14 mouse cellular contexts compared by ENCODE assay signal in genomic region chr11:59636695-59637414, GRCm38 (mm10). TPM values are rescaled to one million over a fixed set of nuclear protein-coding genes. Genes with fewer than 3 reads are reported as not detected.
DNase-seq lines count a peak whose midpoint lies in the region; ATAC-seq lines count a peak whose summit lies in the region.
"Had no signal": no experiment of that assay in that cellular context is flagged by ENCODE, and none has a peak within 500 bp of the region (broad histone marks: within the 10 kb centered on the region; RNA-seq: fewer than 3 reads in every experiment).

No protein-coding gene starts in this region.

- ATAC-seq in activated CD4-positive, CD25-positive, alpha-beta regulatory T cell, adult 4 months = peak; percentile 10
- peak; percentile 95 for ATAC-seq in megakaryocyte, adult 5-6 weeks (ENCODE audit: poor library complexity, severe bottlenecking)
- no peak for ATAC-seq in neural tube, embryonic 15.5 days (ENCODE audit: low FRiP score)

- H3K4me1 ChIP-seq in neural tube, embryonic 15.5 days = no peaks in the 10 kb centered on the region

- peak; percentile 38 to 47 for DNase-seq in spleen, postnatal 36 days (ENCODE audit: low spot score in 2 of 2)
- DNase-seq in spleen, postnatal 10 days (ENCODE audit: low spot score in 2 of 2) = no peak
- no peak for DNase-seq in kidney, postnatal 4 days
- no peak for DNase-seq in layer of hippocampus, postnatal 36 days
- DNase-seq: kidney, adult 18-20 months; thymus, postnatal 4 days had no signal

- no peak overlapping the region for H3K4me3 ChIP-seq in neural tube, embryonic 15.5 days (replicated peaks)

- H3K4me2 ChIP-seq in neural tube, embryonic 15.5 days = no peak overlapping the region

- WGBS in neural tube, embryonic 15.5 days = 80% methylated on average over 7 of the region's 7 CpGs

- H3K9ac ChIP-seq in neural tube, embryonic 15.5 days (replicated peaks) = no peak overlapping the region

- H3K27me3 ChIP-seq in neural tube, embryonic 15.5 days (replicated peaks) = no peaks in the 10 kb centered on the region

- H3K36me3 ChIP-seq in neural tube, embryonic 15.5 days = no peaks in the 10 kb centered on the region

- H3K9me3 ChIP-seq in neural tube, embryonic 15.5 days (replicated peaks) = no peaks in the 10 kb centered on the region

- H3K27ac ChIP-seq in neural tube, embryonic 15.5 days (replicated peaks) = no peak overlapping the region

RNA-seq across cellular contexts. Expression of gene Mprip, which starts 24.2 kb away (rescaled TPM):
- polyA plus RNA-seq in activated CD4-positive, CD25-positive, alpha-beta regulatory T cell, adult 4 months (2017; shearing (Covaris generic)) = 10 to 100 TPM; 18.3 to 22.0 TPM
- total RNA-seq in megakaryocyte, adult 5-6 weeks (2015) = 23.7 and 26.2 TPM in 2 replicates
- 58.6 and 61.8 TPM in 2 replicates for total RNA-seq in megakaryocyte, adult 5-6 weeks (2017)
- total RNA-seq in layer of hippocampus, postnatal 36 days (2021) = 100 to 1,000 TPM; 276 to 286 TPM
- 46.8 and 65.8 TPM in 2 replicates for polyA plus RNA-seq in neural tube, embryonic 15.5 days (2015; fragmentation: Nextera tagmentation; extraction: Ambion mirVana)

RNA-seq across cellular contexts. Expression of gene Olfr223, which starts 43.8 kb away (rescaled TPM):
- not detected for polyA plus RNA-seq in activated CD4-positive, CD25-positive, alpha-beta regulatory T cell, adult 4 months (2017; shearing (Covaris generic))
- total RNA-seq in megakaryocyte, adult 5-6 weeks (2015) = not detected in 2 replicates
- total RNA-seq in megakaryocyte, adult 5-6 weeks (2017) = not detected in 2 replicates
- total RNA-seq in layer of hippocampus, postnatal 36 days (2021) = not detected
- polyA plus RNA-seq in neural tube, embryonic 15.5 days (2015; fragmentation: Nextera tagmentation; extraction: Ambion mirVana) = not detected in 2 replicates
- total RNA-seq: adrenal gland, adult 2 months; heart, postnatal 36 days; layer of hippocampus, adult 18-20 months; left cerebral cortex, postnatal 4 days had no signal
- polyA plus RNA-seq: adrenal gland, adult 2 months; gonadal fat pad, adult 2 months had no signal

Comparison
In these comparisons a context has a peak if more than half of its experiments do, and no peak if none do; other contexts are left out.
1. DNase-seq: peak in spleen, postnatal 36 days (2 of 2); none in spleen, postnatal 10 days (0 of 2), kidney, postnatal 4 days (0 of 2) and layer of hippocampus, postnatal 36 days (0 of 2).
2. RNA of gene Mprip, which starts 24.2 kb away (total RNA-seq): 276 to 286 TPM in layer of hippocampus, postnatal 36 days; 23.7 to 61.8 TPM in megakaryocyte, adult 5-6 weeks; every median in the first group is over 4 times any median in the second.